Mouse (Mus musculus) MEL (cell line): ENCODE measurements around the gene Fth1.

Source experiments
- CTCF ChIP-seq, 3 experiments: IDR thresholded peaks in 2 of 3; conservative IDR thresholded peaks in 1 of 3; 2 replicates each; pipeline ENCODE4 v1.5.1; 2011 to 2012; ENCODE audit warnings: low read length in 3 of 3, low read depth in 2 of 3, mild to moderate bottlenecking in 2 of 3, improper control_type of control experiment in 1 of 3, inconsistent platforms in 1 of 3, mixed read lengths in 1 of 3, moderate library complexity in 1 of 3; ENCODE audit not compliant: control insufficient read depth in 1 of 3, insufficient read depth in 1 of 3, poor library complexity in 1 of 3, severe bottlenecking in 1 of 3
- MAZ ChIP-seq: IDR thresholded peaks from 2 replicates; pipeline ENCODE4 v1.6.1; 2012; ENCODE audit warnings: low read depth, mild to moderate bottlenecking, inconsistent platforms, low read length, improper control_type of control experiment
- SMC3 ChIP-seq: IDR thresholded peaks from 2 replicates; pipeline ENCODE4 v1.6.1; 2011; ENCODE audit warnings: low read depth, low read length, improper control_type of control experiment

GRCm38 (mm10) chr19:9938824-9939303, 41.5 kb upstream of the Fth1 start:
- TF ChIP-seq CTCF (IDR thresholded peaks at IDR 0.05 in 2 of 3, conservative IDR thresholded peaks at IDR 0.05 in 1 of 3; ENCODE audit: control insufficient read depth in 1 of 3, insufficient read depth in 1 of 3, low read depth in 2 of 3, low read length in 3 of 3, poor library complexity in 1 of 3, severe bottlenecking in 1 of 3), result no peak
- no peak for TF ChIP-seq MAZ
- TF ChIP-seq SMC3, result no peak
